Mouse (Mus musculus) embryo, embryonic 9.5 days (tissue): ENCODE results near the gene Polr3gl.

Experiments
- DNase-seq: peaks from one replicate; pipeline ENCODE4 v3.0.0-alpha.2; 2017; ENCODE audit errors: extremely low spot score

The Polr3gl gene

DNA sequence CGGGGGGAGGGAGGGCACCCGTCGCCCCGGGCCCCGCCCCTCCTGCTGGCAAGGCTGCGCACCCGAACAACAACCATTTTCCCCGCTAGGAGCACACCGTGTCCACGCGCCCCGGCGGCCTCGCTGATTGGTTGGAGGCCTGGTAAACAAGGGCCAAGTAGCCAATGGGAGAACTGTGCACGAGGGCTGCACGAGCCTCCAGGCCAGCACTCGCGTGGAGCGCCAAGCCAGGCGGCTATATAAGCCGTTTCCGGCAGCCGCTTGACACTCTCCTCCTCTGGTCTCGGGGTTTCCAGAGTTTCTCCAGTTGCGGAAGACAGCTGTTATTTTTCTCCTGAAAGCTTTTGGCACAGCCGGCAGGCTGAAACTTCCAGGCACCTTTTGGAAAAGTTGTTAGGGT is 36.3 kb downstream of the Polr3gl start, which contains the start of gene Txnip:
Gene Txnip, plus strand, starts transcription at position 264 of the 400 bp plus-strand sequence.
- DNase-seq = peak; percentile 99

DNA sequence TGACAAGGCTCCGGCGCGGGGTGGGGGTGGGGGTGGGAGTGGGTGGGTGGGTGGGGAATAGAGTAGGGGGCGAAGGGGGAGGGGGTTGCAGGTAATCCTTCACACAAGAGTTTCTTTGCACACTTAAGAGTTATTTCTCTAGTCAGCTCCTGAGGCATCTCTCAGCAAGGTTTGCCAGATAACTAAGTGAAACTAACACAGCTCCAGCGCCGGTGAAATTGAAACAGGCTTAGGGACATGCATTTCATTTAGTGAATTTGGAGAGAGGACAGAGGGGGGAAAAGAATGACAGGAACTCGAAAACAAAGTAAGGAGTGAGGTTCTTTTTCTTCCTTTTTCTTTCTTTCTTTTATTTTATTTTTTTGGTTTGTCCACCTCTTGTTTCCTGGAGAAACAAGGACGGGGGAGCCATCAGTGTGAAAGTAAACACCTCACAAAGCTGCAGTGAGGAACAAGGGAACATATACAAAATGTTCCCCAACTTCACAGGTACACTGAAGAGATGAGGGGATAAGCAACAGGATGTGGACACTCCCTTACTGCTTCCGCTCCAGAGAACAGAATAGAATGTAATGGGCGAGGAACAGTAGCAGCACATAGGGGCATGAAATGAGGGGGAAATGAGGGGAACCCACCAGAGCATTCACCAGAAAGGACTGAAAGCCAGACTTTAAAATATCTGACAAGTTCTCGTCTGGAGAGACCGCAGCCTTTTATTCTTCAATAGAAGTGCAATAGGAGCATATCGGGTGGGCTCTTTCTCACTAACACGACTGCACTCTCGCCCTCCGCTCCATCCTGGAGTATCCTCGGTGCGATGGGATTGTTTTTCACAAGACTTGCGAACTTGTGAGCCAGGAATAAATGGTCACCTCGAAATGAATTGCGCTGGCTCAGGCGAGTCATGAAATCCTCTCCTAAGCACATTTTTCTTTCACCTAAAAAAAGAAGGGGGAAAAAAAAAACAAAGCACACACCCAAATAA is 37.0 kb downstream of the Polr3gl start:
- DNase-seq = no peak

DNA sequence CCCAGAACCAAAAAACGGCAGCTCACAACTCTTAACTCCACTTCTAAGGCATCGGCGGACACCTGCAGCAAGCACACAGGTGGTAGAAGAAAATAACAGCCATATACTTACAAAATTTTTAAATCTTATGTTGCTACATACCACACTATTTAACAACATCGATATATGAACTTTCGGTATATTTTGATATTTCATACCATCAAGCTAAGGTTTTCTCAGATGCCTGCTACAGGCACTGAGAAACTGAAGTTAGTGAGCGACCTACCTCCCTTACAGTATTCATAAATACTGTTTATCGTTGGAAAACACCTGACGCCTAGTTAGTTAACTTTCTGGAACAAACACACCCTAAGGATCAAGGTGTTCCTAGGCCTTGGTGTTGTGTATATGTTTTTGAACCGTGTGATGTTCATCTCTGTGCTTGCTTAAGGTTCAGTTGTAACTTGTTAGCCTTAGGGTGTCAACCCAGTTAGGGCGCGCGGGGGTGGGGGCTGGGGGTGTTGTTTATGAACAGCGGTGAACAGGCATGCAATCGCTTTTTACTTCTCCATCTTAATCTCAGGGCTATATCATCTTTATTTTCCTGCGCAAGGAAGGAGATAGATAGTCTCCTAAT is 37.9 kb downstream of the Polr3gl start:
- no peak for DNase-seq

DNA sequence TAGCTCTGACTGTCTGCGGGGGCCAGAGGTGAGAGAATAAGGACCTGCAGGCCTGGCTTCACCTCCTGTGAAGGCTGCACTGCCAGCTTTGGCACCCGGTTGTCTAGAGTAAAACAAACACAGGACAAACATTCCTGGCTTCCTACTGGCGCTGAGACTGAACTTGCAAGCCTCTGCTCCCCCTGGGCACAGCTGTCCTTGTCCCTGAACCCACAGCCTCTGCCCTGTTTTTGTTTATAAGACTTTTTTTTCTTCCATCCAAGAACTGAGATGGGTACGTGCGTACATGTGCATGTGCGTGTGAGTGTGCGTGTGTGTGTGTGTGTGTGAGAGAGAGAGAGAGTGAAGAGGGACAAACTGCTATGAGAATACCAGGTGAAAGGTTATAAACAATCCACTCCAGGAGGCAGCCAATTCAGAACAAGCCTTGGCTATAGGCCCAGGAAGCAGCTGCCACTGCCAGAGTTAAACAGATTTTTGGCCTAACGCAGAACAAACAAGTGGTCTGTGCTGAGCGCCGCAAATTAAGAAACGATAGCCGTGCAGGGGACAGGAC is 38.9 kb downstream of the Polr3gl start:
- no peak for DNase-seq

GRCm38 (mm10) chr3:96554251-96554650 is 39.7 kb downstream of the Polr3gl start:
- no peak for DNase-seq

DNA sequence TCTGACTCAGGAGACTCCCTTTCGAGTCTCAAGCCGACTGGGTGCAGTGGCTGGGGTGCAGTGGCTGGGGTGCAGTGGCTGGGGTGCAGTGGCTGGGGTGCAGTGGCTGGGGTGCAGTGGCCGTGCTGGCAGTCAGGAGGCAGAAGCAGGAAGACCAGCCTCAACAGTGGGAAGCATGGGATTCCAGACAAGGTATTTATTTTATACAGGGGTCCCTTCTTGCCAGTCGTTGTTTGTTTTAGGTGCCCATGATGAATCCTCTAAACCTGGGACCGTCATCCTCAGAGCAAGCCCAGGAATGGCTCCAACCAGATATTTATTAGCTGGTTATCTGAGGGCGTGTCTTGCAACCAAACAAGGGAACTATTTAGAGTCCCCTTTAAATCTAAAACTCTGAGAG is 40.4 kb downstream of the Polr3gl start:
- no peak for DNase-seq

GRCm38 (mm10) chr3:96551890-96552289 is 42.1 kb downstream of the Polr3gl start:
- no peak for DNase-seq

GRCm38 (mm10) chr3:96551203-96551602 is 42.8 kb downstream of the Polr3gl start:
- DNase-seq = no peak

DNA sequence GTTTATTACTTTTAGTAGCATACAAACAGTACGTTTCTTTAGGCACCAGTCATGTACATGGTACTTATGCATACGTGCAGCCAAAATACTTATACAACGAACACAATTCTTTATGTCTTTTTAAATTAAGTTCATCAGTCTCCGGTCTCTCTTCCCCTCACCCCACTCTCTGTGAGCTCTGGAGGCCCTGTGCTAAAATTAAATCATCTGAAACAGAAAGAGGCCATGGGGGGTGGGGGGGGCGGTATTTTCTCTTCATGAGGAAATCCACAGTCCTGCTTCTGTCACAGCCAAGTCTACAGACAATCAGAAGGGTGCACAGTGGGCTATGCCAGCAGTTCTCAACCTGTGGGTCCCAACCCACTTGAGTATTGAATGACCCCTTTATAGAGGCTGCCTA is 44.6 kb downstream of the Polr3gl start:
- no peak for DNase-seq

- no peak for DNase-seq
Observed at GRCm38 (mm10) chr3:96548824-96549223, 45.2 kb downstream of the Polr3gl start.

- peak; percentile 72 for DNase-seq
Observed at GRCm38 (mm10) chr3:96547389-96547960, 46.5 kb downstream of the Polr3gl start.

- DNase-seq = no peak
Observed at GRCm38 (mm10) chr3:96546880-96547279, 47.1 kb downstream of the Polr3gl start.

DNA sequence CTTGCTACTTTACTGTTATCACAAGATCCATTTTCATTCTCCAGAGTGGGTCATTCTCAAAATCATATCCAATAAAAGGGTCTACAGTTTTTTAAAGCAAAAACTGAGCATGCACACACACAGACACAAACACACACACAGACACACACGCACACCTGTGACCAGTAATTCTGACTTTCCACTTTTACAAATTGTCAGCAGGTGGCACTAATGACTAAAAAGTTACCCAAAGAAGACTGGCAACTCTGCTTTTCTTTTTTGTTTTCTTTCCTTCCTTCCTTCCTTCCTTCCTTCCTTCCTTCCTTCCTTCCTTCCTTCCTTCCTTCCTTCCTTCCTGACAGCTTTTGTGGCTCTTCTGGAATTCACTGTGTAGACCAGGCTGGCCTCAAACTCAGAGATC is 48.4 kb downstream of the Polr3gl start:
- DNase-seq = no peak

GRCm38 (mm10) chr3:96543345-96543744 is 50.6 kb downstream of the Polr3gl start:
- DNase-seq = no peak

DNA sequence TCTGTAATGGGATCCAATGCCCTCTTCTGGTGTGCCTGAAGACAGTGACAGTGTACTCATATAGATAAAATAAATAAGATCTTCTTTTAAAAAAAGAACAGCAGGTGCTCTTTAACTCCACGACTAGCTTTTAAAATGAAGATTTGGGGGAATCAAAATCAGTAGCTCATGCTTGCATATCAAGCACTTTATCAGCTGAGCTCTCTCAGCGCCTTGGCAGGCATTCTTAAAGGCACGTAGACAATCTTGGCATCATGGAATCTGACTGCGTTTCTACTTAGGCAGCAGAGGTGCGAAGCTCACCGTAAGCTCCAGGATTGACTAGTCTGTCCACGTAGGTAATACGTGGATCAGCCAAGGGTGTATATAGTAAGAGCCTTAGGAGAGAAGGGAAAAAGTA is 51.4 kb downstream of the Polr3gl start:
- DNase-seq = no peak

DNA sequence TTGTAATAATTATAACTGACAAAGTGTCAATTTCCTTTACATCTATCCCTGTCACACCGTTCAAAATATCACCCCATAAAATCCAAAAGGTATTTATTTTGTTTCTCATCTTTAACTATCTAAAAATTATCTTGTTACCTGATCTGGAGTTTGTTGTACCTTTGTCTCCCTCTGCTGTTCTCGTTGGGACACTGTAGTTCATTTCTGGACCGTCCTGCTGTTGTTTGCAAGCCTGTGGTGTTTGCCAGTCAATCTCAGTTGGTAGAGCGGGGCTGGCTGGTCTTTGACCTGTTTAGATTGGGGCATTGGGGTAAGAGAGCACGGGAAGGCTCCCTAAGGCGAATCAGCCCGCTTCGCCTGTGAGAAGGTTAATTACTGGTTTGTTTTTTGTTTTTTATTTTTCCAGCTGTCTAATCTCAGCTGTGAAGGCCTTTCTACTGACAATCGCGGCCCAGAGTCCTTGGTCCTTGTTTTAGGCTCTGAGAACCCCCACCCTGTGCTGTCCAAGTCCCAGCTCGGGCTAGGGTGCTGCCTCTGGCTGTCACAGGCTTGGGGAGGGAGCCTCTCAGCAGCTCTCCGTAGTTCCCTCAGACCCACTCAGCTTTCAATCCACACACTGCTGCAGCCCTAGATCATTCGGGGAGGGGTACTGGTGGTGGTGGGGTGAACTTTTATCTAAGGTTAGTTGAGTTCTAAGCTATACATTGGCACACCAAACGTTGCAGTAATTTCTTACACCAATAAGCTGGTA is 52.5 kb downstream of the Polr3gl start:
- DNase-seq = peak; percentile 55

- DNase-seq = no peak
Observed at GRCm38 (mm10) chr3:96540740-96541139, 53.2 kb downstream of the Polr3gl start.

DNA sequence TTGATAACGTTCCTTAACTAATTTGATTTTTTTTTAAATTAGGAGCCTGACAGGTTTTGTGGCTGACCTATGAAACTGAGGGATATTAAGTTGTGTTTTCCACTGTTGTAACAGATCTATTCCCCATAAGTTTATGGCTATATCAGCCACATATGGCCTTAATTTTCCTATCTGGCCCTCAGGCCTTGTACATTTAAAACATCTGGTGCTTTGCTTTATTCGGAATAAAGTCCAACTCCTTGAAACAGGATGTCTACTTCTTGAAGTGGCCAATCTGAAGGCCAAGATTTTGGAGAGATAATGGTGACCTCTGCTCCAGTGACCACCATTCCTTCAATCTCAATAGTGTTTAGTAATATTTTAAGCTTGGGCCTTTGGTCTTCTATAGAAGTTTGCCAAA is 54.7 kb downstream of the Polr3gl start:
- no peak for DNase-seq

GRCm38 (mm10) chr3:96534300-96534699 is 59.7 kb downstream of the Polr3gl start:
- DNase-seq = no peak

- DNase-seq = no peak
Observed at GRCm38 (mm10) chr3:96532050-96532449, 61.9 kb downstream of the Polr3gl start.

DNA sequence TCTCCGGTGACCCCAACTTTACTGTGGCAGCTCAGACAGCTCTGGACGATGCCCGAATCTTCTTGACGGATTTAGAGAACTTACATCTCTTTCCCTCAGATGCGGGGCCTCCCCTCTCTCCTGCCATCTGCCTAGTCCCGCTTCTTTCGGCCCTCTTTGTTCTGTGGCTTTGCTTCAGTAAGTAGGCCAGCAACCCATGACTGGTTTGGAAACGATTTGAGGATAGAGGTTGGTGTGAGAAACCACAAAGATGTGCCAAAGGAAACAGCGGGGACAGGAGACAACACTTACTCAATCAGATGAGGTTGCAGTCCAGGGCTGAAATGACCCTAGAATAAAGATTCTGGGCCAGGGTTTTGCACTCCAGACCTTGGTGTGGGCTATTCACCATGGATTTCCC is 65.5 kb downstream of the Polr3gl start:
- DNase-seq = no peak
